Mouse (Mus musculus) urinary bladder, postnatal 25 days (tissue): ENCODE data around the gene Pde5a.

Experiments
- DNase-seq: peaks from one replicate; pipeline ENCODE4 v3.0.0; 2022; ENCODE audit warnings: low spot score

Pde5a gene

DNA sequence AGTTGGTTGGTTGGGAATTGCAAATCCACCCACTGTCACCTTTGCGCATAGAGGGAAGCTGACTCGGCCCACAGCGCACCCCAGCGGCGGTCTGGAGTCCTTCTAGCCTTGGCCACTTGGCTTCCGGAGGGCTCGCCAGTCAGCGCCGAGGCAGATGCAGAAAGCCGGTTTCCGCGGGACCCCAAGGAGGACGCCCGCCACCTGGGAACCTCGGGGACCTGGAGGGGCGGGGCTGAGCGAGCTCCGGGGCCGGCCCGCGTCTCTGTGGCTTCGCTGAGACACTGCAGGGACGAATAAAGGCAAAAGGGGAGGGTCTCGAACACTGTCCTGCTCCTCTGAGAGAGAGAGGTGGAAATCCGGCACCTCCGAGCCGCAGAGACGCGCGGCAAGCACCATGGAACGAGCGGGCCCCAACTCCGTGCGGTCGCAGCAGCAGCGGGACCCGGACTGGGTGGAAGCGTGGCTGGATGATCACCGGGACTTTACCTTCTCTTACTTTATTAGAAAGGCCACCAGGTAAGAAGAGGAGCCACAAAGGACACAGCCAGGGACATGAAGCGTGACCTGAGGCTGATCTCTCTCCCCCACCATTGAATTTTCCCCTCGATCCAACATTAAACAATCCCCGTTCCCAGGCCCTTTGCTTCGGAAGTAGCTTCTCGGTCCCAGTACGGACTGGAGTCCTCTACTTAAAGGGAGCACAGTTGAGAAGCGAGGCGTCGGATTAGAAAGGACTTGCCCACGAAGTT, at the start of gene Pde5a:
Pde5a (plus strand) TSS at position 96 of the 749 bp plus-strand sequence.
- peak; percentile 88 for DNase-seq

DNA sequence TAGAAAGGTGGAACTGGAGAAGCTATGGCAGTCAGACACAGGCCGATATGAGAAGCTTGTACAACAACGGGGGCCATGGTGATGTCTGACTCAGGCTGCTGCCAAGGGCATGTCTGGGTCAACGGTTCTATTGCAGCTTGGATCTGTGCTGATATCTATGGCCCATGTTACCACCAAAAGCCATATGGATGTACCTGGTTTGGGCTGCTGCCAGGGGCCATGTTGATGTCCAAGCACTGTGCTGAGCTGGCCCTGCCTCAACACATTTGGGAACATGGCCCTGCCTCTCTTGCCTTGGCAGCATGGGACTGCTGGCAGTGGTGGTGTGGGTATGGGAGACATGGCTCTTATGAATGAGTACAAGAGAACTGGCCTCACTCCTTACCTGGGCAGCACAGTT, 47.9 kb upstream of the Pde5a start:
- no peak for DNase-seq

DNA sequence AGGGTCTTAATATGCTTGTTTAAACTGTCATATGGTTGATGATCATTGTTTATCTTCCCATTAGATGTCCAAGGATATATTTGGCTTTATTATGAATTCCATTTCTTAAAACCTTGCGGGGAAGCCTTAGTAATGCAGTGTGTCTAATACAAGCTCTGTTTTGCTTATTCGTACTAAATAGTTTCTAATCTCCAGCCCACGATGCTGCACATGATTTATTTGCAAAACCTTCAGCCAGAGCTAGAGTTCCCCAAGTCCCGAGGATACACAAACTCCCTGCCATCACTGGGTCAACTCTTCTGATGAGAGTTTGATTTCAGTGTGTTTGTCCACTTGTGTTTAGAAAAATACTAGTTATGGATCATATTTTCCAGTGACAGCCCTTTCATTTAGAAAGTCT, 46.4 kb upstream of the Pde5a start:
- no peak for DNase-seq

DNA sequence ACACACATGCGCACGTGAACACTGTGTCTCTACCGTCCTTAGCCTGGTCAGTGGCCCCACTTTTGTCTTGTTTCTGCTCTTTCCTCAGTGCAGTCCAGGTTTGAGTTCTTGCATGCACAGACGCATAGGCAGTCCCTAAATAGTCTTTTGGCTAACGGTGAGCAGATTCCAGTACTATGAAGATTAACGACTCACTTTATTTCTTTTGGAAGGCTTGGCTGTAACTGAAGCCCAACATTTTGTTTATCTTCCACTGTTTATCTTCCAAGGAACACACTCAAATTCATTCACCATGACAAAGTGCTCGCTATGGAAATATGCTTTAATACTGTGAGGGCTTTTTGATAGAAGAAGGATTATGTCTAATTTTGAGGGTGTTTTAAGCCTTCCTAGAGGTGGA, 43.9 kb upstream of the Pde5a start:
- DNase-seq, result no peak

DNA sequence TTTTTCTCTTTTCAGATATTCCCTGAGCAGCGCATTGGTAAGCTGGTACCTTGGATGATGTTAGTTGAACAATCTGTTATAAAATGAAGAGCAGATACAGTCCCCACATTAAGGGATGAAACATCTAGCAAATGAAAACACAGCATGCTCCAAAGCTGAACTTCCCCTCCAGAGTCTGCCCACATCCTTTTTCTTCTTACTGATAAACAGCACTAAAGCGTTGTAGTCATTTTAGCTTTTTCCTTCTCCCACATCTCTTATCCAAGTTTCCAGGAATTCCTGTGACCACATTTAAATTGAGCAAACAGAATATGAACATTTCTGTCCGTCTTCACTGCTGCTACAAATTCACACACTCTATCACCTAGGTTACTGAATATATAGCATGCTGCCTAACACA, 35.7 kb upstream of the Pde5a start:
- no peak for DNase-seq

DNA sequence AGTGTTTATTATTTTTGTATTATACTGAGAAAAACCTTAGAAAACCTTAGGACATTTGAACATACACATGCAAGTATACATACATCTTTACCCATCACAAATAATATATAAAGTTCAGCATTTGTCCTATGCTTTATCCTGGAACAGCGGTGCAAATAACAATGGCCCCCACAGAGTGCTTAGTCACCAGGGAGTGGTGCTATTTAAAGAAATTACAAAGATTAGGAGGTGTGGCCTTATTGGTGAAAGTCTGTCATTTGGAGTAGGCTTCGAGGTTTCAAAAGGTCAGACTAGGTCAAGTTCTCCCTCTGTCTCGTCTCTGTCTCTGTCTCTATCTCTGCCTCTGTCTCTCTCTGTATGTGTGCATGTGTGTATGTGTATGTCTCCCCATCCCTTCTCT, 32.9 kb upstream of the Pde5a start:
- DNase-seq, result no peak

DNA sequence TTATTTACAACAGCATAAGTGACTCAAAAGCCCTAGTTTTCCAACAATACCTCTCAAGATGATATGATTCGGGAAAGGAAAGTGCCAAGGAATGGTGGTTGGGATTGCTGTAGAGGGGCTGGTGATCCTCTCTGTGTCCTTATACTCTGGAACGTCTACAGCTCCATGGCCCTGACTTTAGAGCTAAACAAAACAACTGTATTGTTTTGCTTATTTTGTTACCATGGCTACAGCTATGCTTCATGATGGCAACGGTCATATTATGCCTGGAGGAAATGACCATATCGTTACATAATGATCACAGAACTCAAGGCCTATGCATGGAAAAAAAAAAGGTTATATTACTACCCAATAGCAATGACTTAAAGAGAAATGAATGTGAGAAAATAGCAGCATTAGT, 32.1 kb upstream of the Pde5a start:
- DNase-seq, result no peak

DNA sequence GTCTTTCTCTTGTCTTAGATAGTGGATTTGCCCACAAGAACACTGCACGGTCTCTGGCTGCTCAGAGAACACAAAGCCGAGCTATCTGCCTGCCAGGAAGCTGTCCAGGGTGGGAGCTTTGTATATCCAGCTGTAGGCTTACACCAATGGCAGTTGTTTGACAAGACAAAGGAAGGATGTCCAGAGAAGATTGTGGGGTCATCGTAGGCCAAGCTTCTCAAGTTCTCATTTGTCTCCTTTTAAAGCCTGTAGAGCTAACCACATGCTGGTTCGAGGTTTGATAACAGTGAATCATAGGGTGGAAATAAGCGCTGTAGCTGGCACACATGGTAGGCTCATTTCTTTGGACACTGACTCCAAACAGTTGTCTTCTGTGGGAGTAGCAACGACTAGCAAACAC, 24.5 kb upstream of the Pde5a start:
- DNase-seq, result peak; percentile 12

DNA sequence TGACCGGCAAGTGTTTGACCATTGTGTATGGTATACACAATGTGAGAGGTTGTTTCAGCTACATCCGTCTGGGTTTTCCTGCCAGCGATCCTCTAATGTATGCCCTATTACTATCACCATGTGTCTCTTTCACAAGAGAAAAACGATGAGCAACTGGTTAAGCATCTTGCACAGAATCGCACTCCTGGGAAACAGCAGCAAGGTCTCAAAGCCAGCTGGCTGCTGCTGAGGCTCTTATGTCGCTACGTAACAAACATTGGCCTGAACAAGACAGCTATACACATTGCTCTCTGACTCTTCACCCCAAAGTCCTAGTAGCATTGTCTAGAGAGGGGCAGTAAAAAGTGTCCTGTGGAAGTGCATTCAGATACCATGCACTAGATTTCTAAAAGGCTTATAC, 23.5 kb upstream of the Pde5a start:
- no peak for DNase-seq

DNA sequence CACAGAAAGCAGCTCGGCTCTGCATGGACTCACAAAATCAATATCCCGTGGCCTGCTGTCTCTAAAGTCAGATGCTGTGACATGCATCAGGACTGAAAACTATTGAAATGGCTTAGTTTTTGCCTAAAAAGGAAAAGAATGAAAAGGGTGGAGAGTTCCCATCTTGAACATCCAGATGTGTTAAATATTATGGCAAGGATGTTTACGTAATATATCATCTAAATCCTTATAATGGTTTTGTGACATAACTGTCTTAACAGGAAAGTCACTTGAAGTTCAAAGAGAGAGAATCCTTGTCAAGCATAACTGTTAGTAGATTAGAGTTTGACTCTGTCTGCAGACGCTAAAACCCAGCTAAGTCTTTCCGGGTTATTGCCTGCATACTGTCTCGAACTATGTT, 20.3 kb upstream of the Pde5a start:
- no peak for DNase-seq

DNA sequence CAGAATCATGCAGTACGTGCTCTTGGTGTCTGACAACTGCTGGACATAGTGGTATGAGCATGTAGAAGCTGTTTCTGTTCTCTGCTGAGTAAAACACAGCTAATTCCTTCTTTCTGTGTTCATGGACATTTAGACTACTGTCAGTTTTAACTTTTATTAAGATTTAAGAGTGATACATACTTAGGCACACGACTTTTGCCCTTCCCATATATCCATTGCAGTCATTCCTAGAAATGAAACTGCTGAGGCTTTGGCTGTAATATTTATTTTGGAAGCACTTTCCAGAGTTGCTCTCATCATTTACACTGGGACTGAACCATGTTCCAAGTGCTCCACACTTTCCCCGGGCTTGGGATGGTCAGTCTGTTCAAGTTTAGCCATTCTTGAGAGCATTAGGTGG, 18.6 kb upstream of the Pde5a start:
- no peak for DNase-seq

DNA sequence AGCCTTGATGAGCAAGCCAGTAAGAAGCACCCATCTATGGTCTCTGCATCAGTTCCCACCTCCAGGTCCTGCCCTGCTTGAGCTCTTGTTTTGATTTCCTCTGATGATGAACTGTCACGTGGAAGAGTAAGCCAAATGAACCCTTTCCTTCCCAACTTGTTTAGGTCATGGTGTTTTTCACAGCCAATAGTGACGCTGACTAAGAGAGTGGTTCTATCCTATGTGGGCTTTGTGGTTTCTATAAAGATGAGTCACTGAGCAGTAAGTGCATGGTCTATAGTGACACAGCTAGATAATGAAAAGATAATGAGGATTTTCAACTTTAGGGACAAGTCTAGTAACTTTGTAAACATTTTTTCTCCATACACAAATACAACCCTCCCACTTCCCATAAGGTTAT, 10.1 kb upstream of the Pde5a start:
- no peak for DNase-seq

DNA sequence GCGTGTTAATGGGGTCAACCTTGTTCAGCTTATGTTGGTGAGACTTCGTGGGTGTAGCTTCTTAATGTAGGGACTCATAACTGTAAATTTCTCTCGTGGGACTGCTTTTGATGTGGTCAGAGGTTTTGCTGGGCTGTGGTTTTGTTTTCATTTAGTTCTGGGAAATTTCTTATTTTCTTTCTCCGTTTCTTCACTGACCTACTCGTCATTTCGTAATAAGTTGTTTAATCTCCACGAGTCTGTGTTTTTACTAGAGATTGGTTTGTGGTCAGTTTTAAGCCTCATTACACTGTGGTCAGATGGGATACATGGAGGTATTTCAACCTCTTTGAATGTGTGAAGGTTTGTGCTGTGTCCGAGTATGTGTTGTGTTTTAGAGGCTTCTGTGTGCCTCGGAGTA, 7.2 kb upstream of the Pde5a start:
- DNase-seq, result no peak

DNA sequence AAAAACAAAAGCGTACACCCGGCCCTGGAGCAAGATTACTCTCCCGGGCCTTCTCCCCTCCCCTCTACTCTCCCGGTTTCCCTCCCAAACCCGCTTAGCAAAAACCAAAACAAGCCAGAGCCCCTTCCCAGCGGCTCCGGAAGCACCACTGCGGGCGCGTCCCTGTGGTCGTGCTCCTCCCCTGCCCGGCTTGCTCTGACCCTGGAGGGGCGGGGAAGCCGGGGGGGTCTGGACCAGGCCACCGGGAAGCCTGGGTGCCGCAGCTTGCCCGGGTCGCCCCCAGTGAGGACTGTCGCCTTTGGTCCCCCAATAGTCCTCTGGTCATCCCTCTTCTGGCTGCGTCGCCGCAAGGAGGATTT, 833 bp downstream of the Pde5a start:
- peak; percentile 59 for DNase-seq

DNA sequence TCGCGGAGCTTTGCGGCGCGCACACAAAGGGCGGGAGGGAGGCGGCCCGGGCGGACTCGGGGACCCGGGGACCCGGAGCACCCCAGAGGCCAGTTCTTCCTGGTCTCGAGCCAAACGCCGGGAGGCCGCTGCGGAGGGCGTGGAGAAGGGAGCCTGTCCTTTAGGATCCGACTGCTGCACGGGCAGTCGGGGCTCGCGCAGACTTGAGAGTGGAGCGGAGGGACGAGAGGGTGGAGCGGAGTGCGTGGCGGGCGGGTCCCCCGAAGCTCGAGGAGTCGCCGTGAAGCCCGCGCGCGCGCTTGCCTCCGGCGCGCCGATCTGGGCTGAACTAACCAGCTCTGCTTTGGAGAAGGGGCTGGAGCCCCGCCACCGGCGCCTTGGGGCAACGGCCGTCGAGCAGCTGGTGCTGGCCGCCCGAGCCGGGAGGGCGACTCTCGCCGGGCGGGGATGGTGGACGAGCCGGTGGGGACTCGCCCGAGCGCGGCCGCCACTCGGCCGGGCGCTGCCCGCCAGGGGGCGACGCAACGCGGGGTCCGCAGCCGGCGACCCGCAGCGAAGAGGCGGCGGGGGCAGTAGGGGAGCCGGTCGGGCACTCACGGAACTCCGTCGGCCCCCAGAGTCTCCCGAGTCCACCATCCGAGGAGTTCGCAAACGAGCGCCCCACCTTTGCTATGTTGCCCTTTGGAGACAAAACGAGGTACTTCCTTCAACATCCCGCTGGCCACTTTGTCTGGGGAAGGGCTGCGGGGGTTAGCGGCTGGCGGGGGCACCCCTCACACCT, 1.4 kb downstream of the Pde5a start:
- DNase-seq, result peak; percentile 76

DNA sequence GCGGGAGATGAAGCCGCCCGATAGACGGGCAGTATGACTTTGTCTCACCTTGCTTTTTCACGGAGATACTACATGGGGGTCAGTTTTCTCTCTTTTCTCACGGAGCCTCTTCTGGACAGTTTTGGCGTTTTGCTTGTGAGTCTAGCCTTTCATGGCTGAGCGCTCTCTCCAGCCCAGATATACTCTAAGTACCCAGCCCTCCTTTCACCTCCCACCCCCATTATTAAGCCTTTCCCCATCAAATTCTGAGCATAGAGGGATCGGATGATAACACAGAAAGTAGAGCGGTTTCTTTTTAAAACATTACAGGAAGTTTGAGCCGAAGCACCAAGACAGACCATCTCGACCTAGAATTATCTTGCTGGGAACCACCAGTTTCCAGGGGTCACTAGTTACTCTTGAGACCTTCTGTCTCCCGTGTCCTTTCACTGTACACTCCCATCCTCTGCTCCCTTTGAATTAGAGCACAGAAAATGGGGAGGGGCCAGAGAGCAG, 2.0 kb downstream of the Pde5a start:
- no peak for DNase-seq

DNA sequence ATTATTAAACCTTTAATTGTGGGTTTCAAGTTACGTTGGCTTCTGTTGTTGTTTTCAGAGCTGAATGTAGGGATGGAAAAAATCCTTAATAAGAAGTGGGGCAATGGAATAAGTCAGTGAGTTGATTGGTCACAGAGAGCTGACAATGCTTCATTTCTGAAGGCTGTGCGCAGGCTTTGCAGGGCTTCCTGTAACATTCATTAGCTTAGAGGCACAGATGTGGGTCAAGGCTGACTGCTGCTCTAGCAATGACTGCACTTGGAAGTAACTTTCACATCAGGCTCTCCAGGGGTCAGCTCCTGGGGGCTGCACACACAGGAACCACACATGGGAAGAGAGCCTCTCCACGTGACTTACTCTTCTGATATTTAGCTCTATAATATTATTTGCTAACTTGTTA, 5.1 kb downstream of the Pde5a start:
- DNase-seq, result no peak

DNA sequence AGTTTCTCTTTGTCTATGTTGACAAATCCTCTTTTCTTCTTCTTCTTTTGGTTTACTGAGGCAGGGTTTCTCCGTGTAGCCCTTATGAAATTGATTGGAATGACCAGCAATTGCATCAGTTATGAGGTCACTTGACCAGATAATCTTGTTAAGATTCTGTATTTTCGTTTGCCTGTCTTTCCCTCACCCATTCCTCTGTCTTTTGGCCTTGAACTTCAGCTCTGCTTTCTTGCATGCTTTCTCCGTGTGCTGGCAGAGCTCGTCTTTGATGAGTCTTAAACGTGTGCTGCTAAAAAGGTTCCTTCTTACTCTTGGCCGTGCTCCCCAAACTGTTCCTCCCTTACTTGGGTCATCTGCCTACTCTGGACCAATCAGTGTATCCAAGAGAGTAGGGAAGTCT, 5.6 kb downstream of the Pde5a start:
- DNase-seq, result no peak

DNA sequence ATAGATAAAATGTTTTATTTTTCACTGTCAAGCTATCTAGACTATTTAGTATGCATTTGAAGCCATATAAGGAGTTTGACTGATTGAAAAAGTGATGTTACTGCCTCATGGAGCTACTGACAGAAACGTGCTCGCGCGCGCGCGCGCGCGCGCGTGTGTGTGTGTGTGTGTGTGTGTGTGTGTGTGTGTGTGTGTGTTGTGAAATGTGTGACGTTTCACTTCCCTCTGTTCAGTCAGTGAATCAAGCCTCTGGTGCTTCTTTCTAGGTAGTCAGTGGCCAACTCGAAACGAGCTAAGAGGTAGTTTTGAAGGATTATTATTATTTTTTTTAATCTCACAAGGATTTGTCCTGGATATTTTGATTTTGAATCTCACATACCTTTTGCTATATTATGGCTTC, 10.7 kb downstream of the Pde5a start:
- DNase-seq, result no peak

DNA sequence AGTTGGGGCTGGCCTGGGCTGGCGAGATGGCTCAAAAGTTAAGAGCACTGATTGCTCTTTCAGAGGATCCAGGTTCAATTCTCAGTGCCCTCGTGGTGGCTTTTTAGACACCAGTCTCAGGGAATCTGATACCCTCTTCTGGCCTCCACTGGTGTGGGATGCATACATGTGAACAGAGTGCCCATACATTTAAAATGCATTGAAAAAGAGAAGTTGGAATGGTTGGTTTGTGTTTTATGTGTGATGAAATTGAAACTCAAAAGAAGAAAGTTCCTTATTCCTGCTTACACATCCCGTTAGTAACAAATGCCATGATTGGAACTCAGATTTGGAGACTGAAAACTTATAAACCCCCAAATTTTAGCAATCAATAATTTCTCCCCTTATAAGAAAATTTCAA, 15.5 kb downstream of the Pde5a start:
- no peak for DNase-seq

DNA sequence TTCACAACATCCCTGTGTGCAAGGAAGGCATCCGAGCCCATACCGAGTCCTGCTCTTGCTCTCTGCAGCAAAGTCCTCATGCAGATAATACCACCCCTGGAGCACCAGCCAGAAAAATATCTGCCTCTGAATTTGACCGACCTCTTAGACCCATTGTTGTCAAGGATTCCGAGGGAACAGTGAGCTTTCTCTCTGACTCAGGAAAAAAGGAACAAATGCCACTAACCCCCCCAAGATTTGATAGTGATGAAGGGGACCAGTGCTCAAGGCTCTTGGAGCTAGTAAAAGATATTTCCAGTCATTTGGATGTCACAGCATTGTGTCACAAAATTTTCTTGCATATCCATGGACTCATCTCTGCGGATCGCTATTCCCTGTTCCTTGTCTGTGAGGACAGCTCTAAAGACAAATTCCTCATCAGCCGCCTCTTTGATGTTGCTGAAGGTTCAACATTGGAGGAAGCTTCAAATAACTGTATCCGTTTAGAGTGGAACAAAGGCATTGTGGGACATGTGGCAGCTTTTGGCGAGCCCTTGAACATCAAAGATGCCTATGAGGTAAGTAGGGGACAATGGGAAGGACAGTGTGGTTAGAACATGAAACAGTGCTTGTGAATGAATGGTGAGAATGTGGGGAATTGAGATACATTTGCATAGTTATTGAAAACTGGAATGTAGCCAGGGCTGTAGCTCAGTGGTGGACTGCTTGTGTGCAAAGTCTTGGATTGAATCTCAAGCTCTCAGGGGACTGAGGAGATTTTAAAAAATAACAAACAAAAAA, 19.4 kb downstream of the Pde5a start:
- DNase-seq, result no peak

DNA sequence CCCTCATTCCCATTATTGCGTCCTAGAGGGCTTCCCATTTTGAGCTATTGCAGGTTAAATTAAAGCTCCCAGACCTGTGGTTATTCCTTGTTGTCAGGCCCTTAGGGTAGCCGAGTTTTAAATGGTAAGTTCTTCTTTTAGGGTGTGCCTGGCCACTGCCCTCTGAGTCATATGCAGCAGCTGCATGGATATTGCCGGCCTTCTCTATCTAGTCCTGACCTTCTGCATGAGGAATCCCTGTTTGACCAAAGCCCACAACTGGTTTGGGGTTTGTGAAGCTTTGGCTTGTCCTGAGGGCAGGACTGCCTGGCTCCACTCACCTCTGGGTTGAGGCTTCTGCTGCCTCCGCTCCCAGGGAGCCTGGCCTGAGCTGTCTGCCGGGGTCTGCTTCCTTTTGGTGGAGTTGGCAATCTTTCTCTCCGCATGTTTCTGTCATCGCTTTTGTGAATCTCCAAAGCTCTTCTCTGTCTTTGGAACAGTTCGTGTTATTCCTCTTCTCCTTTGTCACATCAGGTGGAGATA, 34.6 kb downstream of the Pde5a start:
- DNase-seq, result peak; percentile 12

DNA sequence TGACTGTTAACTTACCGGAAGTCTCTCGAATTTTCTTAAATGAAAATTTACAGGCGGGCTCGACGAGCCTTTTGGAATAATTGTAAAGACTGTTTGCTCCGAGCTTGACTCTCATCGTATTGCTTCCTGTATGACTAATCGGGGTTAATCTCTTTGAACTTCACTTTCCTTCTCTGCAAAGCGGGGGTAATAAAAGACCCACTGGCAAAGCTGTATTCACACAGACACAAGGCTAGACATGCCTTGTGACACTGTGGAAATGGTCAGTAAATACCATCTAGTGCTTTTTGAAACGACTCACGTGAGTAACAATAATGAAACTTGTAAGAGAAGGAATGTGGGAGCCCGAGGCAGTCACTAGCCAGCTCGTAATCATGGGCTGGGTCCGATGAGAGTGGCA, 35.0 kb downstream of the Pde5a start:
- no peak for DNase-seq
